Mouse (Mus musculus): ENCODE measurements at regions not wholly inside any gene's neighbourhood (a gene's known extent, or its start where the extent isn't known, plus 50 kb on each side); places are given as distances from the start of the nearest gene placed in this dataset.

DNA sequence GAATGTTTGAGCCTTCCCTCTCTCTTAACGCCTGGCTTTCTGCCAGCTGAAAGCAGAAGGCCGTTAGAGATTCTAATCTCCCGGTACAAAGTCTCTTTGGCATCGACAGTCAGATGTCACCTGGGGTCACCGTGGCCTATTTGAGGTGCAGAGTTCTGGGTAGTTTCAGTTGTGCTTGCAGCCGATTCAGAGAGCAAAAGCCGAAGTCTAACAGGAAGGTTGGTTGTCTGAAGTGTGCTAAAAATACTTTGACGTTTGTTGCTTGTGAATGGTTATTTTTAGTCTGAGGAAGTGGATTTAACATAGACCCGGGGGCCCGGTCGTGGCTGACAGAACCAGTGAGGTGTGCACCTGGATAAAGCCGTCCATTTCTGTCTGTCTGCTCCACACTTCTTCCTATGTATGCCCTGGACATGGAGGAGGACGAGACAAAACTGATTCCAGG, 281.2 kb downstream of the Cd83 start:
- H3K36me3 ChIP-seq, result no peaks in the 10 kb centered on the region
- no peak overlapping the region for H3K9ac ChIP-seq (replicated peaks)
- no peaks in the 10 kb centered on the region for H3K9me3 ChIP-seq
- no peak overlapping the region for H3K4me3 ChIP-seq
- peaks cover 54% of the 10 kb centered on the region for H3K27me3 ChIP-seq
- H3K4me1 ChIP-seq, result peaks cover 10% of the 10 kb centered on the region
- no peak overlapping the region for H3K4me2 ChIP-seq (replicated peaks)
- WGBS, result 65% methylated on average over 13 of the region's 13 CpGs
- H3K27ac ChIP-seq (replicated peaks), result no peak overlapping the region
- no peak for ATAC-seq (ENCODE audit: low FRiP score, low read depth)

DNA sequence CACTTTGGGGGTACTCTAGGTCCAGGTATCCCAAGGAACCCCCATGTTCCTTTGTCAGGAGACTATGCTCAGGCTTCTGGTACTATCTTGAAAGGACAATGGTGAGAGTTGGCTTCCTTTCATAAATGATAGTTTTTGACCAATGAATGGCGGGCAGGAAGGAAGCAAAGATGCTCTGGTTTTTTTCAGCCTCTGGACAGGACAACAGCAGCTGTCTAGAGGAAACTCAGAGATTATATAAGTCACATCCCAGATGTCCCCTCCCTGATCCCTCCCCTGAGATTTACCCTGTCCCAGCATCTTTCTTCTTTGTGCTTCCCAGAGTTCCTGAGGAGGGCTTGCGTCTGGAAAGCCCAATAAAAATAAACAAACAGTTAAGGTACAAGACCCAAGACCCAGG, 282.7 kb downstream of the Cd83 start:
- Histone ChIP-seq H3K27ac (replicated peaks) (no peak overlapping the region), H3K27me3 (peaks cover 46% of the 10 kb centered on the region), H3K4me2 (replicated peaks) (no peak overlapping the region), H3K36me3 (no peaks in the 10 kb centered on the region), H3K4me1 (peaks cover 5% of the 10 kb centered on the region; the same call in 1 of the 2 replicates), H3K4me3 (no peak overlapping the region), H3K9me3 (no peaks in the 10 kb centered on the region), H3K9ac (replicated peaks) (no peak overlapping the region)
- no peak for ATAC-seq (ENCODE audit: low FRiP score, low read depth)
- WGBS, result 86% methylated on average over 2 of the region's 2 CpGs

DNA sequence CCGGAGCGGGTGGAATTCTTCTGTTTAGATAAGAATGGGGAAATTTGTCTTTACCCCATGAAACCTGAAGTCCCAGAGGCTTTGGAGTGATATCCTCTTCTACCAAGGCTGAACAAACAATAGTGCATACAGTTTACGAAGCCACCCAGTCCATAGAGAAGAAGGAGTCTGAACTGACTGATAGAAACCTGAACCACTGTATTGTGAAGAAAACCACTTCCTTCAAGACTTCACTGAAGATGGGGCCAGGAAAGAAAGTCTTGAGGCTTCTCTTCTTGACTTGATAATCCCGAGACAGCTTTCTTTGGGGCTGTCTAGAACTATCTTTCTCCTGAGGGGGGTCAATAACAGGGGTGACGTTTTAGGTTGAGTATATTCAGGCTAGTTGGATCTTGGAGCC, 284.4 kb downstream of the Cd83 start:
- peaks cover 45% of the 10 kb centered on the region for H3K27me3 ChIP-seq
- 86% methylated on average over 5 of the region's 5 CpGs for WGBS
- H3K9me3 ChIP-seq, result no peaks in the 10 kb centered on the region
- H3K4me1 ChIP-seq, result no peaks in the 10 kb centered on the region
- ATAC-seq (ENCODE audit: low FRiP score, low read depth), result no peak
- H3K36me3 ChIP-seq, result no peaks in the 10 kb centered on the region
- H3K4me3 ChIP-seq, result no peak overlapping the region
- H3K4me2 ChIP-seq (replicated peaks), result no peak overlapping the region
- no peak overlapping the region for H3K9ac ChIP-seq (replicated peaks)
- no peak overlapping the region for H3K27ac ChIP-seq (replicated peaks)

DNA sequence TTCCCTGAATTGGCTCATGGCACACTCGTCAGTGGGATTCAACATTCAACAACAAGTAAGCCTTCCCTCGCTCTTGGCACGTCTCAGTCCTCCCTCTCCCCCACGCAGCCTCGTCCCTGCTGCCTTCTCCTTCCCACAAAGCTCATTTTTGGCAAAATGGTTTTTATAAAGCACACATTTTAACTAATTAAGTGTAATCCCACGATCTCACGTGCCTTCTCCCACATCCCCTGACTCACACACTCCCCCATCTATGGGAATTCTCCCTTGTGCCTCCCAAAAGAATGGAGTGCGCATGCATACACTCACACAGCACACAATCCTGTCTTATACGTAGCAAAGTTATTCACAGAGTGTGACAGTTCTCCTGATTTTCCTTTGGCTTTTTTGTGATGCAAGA, 288.5 kb downstream of the Cd83 start:
- no peak for ATAC-seq (ENCODE audit: low FRiP score, low read depth)
- no peaks in the 10 kb centered on the region for H3K9me3 ChIP-seq
- WGBS, result 78% methylated on average over 9 of the region's 9 CpGs
- no peak overlapping the region for H3K4me2 ChIP-seq (replicated peaks)
- H3K9ac ChIP-seq (replicated peaks), result no peak overlapping the region
- no peak overlapping the region for H3K27ac ChIP-seq (replicated peaks)
- H3K36me3 ChIP-seq, result no peaks in the 10 kb centered on the region
- H3K4me3 ChIP-seq, result no peak overlapping the region
- peaks cover 3% of the 10 kb centered on the region; the same call in 1 of the 2 replicates for H3K4me1 ChIP-seq
- H3K27me3 ChIP-seq, result peaks cover 28% of the 10 kb centered on the region

DNA sequence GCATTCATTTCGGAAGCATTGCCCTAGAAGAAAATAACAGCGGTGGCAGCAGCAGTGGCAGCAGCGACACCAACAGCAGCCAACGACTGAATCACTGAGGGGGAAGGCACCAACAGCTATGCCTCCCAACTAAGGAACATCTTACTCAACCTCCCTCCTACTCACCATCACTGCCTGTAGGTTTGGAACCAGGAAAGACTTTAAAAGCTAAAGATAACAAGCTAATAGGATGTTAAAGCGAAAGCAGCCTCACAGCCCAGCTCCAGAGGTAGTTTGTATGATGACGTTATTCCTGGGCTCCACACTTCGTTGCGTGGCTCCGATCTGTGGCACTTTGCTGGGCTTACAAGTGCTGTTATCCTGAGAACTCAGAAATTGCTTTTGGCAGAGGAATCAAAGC, 289.6 kb downstream of the Cd83 start:
- 90% methylated on average over 9 of the region's 9 CpGs for WGBS
- ATAC-seq (ENCODE audit: low FRiP score, low read depth), result no peak
- H3K36me3 ChIP-seq, result no peaks in the 10 kb centered on the region
- H3K4me2 ChIP-seq (replicated peaks), result no peak overlapping the region
- no peak overlapping the region for H3K9ac ChIP-seq (replicated peaks)
- H3K27ac ChIP-seq (replicated peaks), result no peak overlapping the region
- no peak overlapping the region for H3K4me3 ChIP-seq
- peaks cover 28% of the 10 kb centered on the region for H3K27me3 ChIP-seq
- peaks cover 3% of the 10 kb centered on the region; the same call in 1 of the 2 replicates for H3K4me1 ChIP-seq
- no peaks in the 10 kb centered on the region for H3K9me3 ChIP-seq

DNA sequence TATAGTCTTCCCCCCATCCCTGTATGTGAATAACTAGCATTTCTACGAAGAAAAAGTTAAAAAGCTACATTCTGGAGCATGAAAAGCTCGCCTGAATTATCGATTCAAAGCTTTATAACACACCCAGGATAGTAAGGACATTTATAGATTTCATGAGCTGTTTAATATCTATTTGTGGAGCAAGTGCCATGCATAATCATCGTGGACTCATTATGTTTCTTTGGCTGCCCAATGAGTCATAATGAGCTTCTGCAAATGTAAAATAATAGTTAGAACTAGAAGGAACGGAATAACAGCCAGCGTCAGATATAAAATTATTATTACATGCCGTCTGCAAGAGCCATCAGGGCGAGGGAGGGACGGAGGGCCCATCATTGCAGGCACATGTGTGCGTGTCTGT, 292.4 kb downstream of the Cd83 start:
- Histone ChIP-seq H3K4me3 (no peak overlapping the region), H3K27ac (replicated peaks) (no peak overlapping the region), H3K4me2 (replicated peaks) (no peak overlapping the region), H3K27me3 (peaks cover 28% of the 10 kb centered on the region), H3K9me3 (no peaks in the 10 kb centered on the region), H3K9ac (replicated peaks) (no peak overlapping the region), H3K4me1 (peaks cover 3% of the 10 kb centered on the region; the same call in 1 of the 2 replicates), H3K36me3 (no peaks in the 10 kb centered on the region)
- ATAC-seq (ENCODE audit: low FRiP score, low read depth), result no peak
- 92% methylated on average over 10 of the region's 10 CpGs for WGBS

DNA sequence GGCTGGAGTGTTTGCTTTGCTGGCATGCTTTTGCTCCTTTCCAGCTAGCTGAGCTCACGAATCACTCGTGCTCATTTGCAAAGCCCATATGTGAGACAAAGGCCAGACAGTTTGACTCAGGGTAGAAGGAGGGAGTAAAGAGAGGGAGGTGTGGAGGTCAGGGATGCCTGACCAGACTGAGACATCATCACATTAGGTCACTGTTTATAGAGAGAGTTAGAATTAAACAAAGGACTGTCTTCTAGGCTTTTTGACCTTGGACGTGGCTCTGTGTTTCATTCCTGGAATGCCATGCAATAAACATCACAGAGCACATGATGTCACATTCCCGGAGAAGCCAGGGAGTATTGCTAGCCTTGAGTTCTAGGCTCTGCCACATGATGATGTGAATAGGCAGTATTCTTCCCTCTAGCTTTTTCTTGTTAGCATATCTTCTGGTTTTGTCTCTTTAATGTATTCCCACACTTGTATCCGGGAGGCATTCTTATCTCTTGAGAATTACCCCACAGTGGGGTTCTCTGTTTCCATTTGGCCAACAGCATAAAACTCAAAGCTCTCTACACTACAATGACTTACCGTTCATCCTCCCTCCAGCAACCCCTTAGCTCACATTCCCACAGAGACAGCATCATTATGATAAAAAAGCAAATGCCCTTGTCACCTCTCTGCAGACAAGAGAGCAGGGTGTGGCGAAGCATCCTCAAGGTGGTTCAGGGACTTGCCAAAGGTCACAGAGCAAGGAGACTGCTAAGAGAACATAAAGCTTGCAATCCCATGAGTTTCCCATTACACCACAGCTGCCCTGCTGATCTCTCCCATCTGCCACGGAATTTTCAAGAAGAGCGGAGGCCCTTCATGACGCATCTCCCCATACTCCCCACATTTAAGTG, 301.3 kb downstream of the Cd83 start:
- H3K4me1 ChIP-seq, result no peaks in the 10 kb centered on the region
- H3K9ac ChIP-seq (replicated peaks), result no peak overlapping the region
- no peak overlapping the region for H3K4me2 ChIP-seq (replicated peaks)
- no peak overlapping the region for H3K27ac ChIP-seq (replicated peaks)
- no peaks in the 10 kb centered on the region for H3K36me3 ChIP-seq
- no peaks in the 10 kb centered on the region for H3K9me3 ChIP-seq
- ATAC-seq (ENCODE audit: low FRiP score, low read depth), result no peak
- WGBS, result 75% methylated on average over 10 of the region's 10 CpGs
- no peak overlapping the region for H3K4me3 ChIP-seq
- H3K27me3 ChIP-seq, result peaks cover 20% of the 10 kb centered on the region

DNA sequence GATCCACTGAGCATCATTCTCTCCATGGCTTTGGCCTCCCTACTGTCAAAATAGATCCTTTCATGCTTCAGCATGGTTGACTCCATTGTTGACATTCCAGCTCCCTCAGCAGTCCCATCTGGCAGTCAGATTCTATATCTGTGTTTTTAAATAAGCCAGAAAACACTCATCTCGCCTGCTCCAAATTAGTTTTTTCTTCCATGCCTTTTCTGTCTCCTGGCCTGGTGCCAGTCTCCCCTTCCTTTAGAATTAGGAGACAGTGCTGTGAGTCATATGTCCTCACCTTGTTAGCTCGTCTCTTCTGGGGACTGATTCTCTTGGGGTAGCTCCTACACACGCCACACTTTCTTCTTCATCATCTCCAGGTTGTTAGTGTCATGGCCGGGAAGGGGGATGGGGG, 302.2 kb downstream of the Cd83 start:
- Histone ChIP-seq H3K27ac (replicated peaks) (no peak overlapping the region), H3K4me1 (no peaks in the 10 kb centered on the region), H3K9me3 (no peaks in the 10 kb centered on the region), H3K36me3 (no peaks in the 10 kb centered on the region), H3K4me3 (no peak overlapping the region), H3K4me2 (replicated peaks) (no peak overlapping the region), H3K9ac (replicated peaks) (no peak overlapping the region), H3K27me3 (peaks cover 20% of the 10 kb centered on the region)
- no peak for ATAC-seq (ENCODE audit: low FRiP score, low read depth)
- 69% methylated on average over 4 of the region's 4 CpGs for WGBS

DNA sequence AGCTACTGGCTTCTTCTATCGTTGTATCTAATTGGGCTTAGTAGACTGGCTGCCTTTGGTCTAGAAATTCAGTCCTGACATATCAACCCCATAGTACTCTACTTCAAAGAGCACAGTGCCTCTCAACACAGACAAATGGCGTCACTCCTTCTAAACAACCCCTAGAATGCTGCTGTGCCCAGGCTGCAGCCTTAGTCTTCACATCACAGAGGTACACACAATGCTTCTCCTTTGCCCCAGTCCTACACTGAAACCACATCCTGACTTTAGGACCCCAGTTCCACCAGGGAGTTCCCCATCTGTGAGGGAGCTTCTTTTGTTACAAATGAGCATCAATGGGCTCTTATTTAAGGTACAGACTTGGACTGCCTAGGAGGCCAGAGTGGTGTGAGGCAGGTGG, 312.6 kb downstream of the Cd83 start:
- Histone ChIP-seq H3K9me3 (no peaks in the 10 kb centered on the region), H3K4me2 (replicated peaks) (no peak overlapping the region), H3K27me3 (peaks cover 60% of the 10 kb centered on the region), H3K4me1 (peaks cover 36% of the 10 kb centered on the region), H3K27ac (replicated peaks) (no peak overlapping the region), H3K9ac (replicated peaks) (no peak overlapping the region), H3K36me3 (no peaks in the 10 kb centered on the region), H3K4me3 (no peak overlapping the region)
- 85% methylated on average over 2 of the region's 2 CpGs for WGBS
- ATAC-seq (ENCODE audit: low FRiP score, low read depth), result no peak

DNA sequence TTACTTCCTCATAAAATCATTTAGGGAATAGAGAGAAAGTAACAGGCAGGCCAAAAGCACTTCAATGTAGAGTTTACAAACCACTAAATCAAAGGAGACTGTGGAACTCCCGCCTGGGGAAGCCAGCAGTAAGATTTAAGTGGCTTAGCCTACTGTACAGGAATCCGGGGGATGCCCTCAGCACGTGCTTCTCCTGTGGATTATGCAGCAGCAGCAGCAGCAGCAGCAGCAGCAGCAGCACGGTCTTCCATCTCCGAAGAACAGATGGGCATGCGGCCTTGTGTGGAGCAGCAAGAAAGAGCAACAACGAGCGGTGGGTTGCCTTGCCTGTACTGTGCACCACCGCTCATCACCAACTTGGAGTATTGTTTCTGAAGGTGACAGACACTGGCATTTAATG, 314.9 kb downstream of the Cd83 start:
- Histone ChIP-seq H3K4me1 (peaks cover 43% of the 10 kb centered on the region), H3K4me3 (no peak overlapping the region), H3K36me3 (no peaks in the 10 kb centered on the region), H3K27me3 (peaks cover 75% of the 10 kb centered on the region), H3K4me2 (replicated peaks) (no peak overlapping the region), H3K27ac (replicated peaks) (peak overlapping the region; percentile 50), H3K9me3 (no peaks in the 10 kb centered on the region), H3K9ac (replicated peaks) (no peak overlapping the region)
- WGBS, result 11% methylated on average over 9 of the region's 9 CpGs
- peak; percentile 42; the same call in 1 of the 2 replicates for ATAC-seq (ENCODE audit: low FRiP score, low read depth)

DNA sequence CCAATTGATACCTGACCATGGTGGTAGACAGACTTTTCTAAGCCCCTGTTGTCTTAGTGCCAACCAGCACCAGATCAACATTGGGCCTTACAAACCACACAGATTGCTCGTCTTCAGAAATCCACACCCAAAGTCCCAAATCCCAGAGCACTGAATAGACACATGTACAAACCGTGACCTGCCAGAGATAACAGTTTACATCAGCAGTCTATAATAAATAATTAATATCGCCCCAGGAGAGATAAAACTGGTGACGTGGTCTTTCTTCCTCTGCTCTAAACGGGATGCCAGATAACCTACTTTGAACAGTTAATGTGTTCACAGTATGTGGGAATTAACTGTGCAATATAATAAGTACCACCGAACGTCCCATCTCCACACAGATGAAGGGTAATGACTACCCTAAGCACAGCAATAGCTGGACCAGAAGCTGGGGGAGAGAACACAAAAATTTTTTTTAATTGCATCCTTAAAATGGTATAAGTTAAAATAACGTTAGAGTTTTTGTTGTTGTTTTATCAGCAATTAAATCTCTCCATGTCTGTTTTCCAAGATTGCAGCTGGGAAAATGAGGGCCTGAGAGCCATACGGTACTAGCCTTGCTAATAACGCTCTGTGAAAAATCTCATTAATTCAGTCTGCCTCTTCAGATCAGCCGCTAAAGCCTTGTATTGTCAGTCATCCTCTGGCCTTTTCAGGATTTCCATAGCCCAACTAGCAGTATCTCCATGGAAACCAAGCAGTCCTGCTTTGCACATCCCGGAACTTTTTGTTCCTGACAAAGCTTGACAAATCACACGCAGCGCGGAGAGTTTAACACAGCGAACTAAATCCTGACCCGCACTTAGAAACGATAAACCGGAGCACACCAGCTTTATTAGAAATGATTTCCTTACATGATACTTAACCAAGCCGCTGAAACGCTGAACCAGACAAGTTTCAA, 315.8 kb downstream of the Cd83 start:
- Histone ChIP-seq H3K27me3 (peaks cover 79% of the 10 kb centered on the region), H3K4me3 (peak overlapping the region; percentile 5; the same call in 1 of the 2 replicates), H3K4me2 (replicated peaks) (peak overlapping the region; percentile 43), H3K9ac (replicated peaks) (0 out of 2 replicates have a peak overlapping the region, but pooled peaks have one; percentile 12), H3K36me3 (no peaks in the 10 kb centered on the region), H3K9me3 (no peaks in the 10 kb centered on the region), H3K27ac (replicated peaks) (peak overlapping the region; percentile 72), H3K4me1 (peaks cover 43% of the 10 kb centered on the region)
- peak; percentile 95 for ATAC-seq (ENCODE audit: low FRiP score, low read depth)
- WGBS, result 6% methylated on average over 21 of the region's 21 CpGs

DNA sequence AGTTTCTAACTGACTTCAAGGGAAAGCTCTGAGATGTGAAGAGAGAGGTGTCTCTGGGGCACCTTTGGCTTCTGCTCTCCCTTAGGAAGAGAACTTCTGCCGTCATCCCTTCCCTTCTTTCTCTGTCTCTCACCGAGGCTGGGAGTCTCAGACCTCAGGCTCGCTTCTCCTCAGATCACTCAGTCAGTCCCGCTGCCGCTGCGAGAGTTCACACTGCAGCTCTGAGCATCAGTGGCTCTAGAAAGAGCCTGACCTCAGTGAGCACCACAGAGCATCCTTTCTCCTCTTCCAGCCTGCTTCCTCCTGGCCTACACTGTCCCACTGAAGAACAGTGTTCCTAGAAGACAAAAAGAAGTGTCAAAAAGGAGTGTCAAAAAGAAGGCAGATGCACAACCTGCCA, 316.6 kb downstream of the Cd83 start:
- Histone ChIP-seq H3K27me3 (peaks cover 82% of the 10 kb centered on the region), H3K4me2 (replicated peaks) (peak overlapping the region; percentile 43), H3K4me3 (peak overlapping the region; percentile 5; the same call in 1 of the 2 replicates), H3K4me1 (peaks cover 43% of the 10 kb centered on the region), H3K36me3 (no peaks in the 10 kb centered on the region), H3K9ac (replicated peaks) (0 out of 2 replicates have a peak overlapping the region, but pooled peaks have one; percentile 12), H3K27ac (replicated peaks) (peak overlapping the region; percentile 72), H3K9me3 (no peaks in the 10 kb centered on the region)
- WGBS, result 5% methylated on average over 6 of the region's 6 CpGs
- peak; percentile 4; the same call in 1 of the 2 replicates for ATAC-seq (ENCODE audit: low FRiP score, low read depth)

All from midbrain, embryonic 12.5 days (tissue).